Mouse (Mus musculus) adrenal gland, adult 8-10 months (tissue): Measurements from ENCODE around the gene Wars2. TPM values are rescaled to one million over a fixed set of nuclear protein-coding genes. Genes with fewer than 3 reads are reported as not detected.
A peak's percentile ranks its signal among the peaks of the same experiment; 100 is the strongest.

Experiments used
- DNase-seq: peaks from one replicate; pipeline ENCODE4 v3.0.0; 2022
- total RNA-seq, 4 experiments: library from RNA; stranded (reverse); gene quantifications; 2 replicates each; pipeline ENCODE4 v1.2.4; 2022

The Wars2 gene
- total RNA-seq, 4 experiments from 2014 or later, result 12.8 to 16.4 (median 14.2) TPM

DNA sequence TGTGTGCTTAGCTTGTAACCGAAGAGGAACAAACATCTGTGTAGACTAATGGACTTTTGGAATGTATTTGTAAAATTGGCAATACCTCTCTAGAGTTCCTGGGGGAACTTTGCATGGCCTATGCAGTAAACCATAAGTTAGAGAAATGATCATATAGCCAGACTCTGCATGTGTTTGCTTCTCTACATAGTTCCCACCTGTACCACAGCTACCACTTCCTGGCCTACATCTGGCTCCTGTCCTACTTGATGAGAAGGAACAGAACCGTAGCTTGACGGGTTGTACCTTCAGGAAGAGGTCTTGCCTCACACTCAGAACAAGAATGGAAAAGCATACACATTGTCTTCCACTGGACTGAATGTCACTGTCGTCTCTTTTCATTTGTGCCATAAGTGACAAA is 52.7 kb downstream of the Wars2 start:
- DNase-seq, result no peak

DNA sequence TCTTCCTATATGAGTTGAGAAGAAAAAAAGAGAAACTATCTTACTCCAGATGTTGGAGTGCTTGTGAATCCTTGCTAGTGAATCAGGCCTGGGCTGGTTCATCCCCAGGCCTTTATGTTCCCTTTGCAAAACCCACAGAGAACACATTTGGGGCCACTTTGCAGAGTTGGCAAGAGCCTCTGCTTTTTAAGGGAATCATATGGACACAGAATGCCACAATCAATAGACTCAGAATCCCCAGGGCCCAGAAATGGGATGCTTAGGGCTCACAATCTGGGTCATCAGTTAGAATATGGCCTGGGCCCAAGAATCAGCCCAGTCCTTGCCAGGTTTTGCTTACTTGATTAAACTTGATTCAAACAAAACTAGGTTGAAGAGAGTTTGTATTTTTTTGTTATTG is 62.5 kb downstream of the Wars2 start:
- no peak for DNase-seq

DNA sequence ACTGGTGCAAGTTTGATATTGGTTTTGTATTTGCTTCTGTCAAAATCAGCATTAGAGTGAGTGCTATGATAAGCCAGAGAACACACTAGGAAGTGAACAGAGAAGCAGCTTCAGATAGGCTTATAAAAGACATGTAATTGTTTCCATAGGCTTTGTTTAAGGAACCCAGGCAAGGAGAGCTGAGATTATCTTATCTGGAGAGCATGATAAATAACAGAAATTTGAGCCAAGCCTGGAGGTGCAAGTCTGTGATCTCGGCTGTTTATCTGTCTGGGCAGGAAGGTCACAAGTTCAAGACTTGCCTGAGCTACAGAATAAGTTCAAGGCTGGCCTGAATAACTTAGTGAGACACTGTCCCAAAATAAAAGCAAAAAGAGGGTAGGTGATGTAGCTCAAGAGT is 67.5 kb downstream of the Wars2 start:
- no peak for DNase-seq

DNA sequence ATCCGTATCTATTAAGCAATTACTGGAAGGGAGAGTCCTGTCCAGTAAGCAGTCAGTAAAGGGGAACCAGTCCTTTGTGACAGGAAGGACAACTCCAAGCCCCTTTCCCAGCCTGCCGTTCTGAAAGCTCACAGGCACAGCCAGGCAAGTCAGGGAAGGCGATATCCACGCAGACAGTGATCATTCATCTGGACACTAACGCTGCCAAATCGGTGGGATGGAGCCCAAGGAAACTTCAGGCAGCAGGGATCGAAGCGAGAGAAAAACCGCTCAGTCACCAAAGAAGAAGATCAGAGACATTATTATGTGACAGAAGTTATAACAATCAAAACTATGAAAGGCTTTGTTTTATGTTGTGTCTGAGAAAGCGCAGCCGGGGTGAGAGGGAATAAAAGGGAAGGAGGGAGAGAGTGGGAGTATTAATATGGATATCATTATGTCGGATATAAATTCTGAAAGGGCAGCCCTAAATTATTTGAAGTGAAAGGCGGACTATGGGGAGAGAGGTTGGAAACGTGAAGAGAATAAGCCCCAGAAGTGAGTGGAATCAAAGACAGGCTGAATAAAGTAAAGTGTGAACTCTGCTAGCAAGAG is 70.3 kb downstream of the Wars2 start:
- no peak for DNase-seq

DNA sequence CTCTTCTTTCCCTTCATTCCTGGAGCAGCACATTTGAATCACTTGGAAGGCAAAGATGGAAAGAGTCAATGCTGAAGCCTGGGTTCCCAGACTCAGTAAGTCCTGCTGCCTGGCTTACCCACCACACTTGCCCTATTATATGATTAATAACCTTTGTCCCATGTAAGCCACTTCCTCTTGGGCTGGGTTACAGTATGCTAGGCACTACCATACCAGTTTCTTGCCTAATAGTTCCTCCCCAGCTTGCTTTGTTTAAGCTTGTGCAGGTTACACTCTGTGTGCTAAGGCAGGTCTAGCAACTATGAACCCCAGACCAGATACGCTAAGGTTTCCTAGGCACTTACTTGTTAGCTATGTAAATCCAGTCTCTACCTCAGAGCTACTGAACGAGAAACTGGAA is 86.9 kb downstream of the Wars2 start:
- DNase-seq, result no peak

DNA sequence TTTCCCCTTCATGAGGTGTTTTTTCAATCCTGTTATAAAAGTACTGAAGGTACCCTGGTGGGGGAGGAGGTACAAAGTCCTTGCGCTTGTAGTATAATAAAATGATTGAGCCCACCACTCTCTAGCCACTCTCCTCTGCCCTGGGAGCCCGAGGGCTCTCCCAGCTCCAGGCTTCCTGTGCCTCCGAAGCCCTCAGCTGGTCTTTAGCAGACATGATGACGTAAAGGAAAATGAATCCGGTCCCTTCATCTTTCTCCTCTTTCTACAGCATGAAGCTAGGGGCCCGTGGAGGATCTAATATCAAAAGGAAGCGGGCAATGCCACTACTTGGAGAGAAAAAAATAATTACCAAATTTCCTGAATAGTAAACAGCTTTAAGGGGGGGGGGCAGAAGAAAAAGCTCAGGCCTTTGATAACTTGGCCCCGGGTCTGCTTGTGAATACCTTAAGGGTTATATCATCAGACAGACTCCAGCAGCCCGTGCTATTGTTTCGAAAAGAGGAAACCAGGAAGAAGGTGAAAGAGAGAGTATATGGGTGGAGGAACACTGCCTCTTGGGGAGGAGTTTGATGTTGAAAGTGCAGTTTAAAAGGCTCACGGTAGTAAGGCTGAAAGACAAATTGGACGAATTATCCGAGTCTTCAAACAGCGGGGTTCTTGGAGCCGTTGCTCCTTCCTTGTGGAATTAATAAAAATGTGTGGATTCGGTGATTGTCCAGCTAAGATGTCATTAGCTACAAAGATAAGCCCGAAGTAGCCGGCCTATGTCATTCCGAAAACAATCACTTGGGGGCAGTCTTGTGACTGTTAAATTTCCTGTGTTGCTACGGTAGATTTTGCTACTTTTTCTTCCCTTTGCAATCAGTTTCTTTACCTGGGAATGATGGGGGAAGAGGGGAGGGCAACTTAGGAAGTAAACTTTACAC is 92.8 kb downstream of the Wars2 start:
- DNase-seq, result peak; percentile 25

DNA sequence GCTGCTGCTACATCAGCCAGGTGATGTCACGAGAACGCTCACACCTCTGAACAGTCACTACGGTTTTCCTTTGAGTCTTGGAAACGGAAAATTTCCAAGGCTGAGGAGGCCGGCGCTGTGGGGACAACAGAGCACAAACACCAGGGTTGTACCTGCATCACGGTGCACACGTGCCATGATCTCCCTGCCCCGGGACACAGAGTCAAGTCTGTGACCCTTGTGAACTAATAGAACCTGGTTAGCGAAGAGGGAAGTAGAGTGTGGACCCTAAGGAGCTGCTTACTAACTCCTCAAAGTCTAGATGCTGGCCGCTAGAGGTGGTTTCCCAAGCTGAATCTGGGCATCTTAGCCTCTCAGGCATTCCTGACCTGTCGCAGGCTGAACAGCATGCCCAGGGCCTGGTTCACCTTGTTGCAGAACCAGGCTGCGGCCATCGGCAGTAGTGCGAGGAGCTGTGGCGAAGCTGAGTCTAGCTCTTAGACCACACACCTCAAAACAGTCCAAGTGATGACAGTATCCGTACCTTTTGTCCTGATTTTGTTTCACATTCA is 93.5 kb downstream of the Wars2 start:
- DNase-seq, result no peak

DNA sequence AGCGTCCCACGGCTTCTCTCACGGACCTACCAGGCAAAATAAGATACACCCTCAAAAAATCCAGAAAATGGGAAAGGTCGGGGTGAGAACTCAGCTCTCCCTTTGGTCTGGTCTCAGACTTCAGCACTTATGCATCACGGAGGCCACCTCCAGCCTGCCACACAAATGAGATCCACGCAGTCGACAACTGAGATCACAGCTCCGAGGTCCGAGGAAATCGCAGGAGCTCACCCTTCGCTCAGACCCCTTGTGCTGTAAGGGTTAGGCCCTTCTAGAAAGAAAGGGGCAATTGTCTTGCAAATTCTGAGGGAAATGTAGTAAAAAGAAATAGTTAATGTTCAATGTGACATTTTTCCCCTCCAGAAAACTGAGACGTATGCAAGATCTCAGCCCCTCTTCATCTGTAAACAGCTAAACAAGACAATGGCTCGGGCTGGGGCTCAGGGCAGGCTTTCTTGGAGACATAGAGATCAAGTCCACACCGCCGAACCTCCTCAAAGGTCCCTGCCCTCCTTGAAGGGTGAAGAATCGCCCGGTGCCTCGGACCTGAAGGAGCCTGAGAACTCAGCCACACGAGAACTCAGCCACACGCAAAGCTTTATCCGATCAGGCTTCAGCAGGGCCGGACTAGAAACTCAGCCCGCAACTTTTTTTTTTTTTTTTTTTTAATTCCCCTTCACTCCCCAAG is 94.4 kb downstream of the Wars2 start:
- no peak for DNase-seq

DNA sequence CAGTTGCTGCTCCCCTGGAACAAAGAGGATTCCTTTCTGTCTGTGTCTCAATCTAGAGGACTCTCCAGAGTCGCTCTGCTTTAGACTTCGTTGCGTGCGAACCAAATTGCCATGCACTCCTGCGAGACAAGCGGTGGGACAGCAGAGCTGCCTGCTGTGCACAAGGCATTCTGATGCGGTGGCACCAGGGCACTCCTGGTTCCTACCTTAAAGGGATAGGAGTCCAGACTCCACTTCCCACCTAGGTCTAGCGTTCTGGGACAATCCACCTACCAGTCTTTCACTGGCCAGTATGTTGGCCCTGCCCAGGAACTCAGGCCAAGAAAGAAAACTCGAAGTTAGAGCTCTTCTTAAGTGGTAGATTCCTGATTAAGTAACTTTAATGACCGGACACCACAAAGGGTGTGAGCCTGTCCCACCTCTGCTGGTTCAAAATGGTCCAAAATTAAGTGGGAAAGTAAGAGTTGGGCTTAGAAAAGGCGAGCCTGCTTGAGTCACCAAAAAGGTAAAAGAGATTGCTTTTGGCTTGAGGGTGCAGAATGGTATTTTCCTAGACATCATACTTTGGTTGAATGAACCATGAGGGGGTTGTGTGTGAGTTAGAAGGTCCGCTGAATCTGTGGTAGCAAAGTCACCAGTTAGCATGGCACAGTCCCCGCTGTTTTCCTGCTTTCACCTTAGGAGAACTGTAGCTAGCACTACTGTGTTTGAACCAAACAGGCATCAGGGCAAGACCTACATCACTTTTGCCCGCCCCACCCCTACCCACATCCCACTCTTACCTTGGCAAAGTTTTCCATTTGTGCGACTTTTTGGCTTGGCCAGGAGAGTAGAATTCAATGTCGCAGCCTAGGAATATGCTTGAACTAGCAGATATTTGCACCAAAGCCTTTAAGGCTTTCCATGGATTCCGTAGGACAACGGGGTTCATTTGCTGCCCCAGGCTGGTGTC is 95.2 kb downstream of the Wars2 start:
- no peak for DNase-seq

DNA sequence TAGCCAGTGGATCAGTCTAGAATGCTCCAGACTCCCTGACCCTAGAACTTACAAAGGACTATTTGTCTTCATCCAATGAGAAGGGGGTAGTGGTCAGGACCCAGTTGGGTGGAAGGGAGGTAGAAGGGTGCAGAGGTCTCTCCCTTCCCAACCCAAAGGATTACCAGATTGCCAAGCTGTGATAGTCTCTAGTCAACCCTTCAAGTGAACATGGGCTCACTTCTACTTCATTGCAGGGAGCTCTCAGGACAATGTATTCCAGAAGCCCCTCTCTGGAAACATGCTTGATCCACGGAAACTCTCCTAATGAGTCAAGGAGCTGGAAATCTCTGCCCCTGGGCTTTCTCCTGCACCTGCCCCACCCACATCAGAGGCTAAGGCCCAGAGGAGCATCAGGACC is 97.8 kb downstream of the Wars2 start:
- no peak for DNase-seq

DNA sequence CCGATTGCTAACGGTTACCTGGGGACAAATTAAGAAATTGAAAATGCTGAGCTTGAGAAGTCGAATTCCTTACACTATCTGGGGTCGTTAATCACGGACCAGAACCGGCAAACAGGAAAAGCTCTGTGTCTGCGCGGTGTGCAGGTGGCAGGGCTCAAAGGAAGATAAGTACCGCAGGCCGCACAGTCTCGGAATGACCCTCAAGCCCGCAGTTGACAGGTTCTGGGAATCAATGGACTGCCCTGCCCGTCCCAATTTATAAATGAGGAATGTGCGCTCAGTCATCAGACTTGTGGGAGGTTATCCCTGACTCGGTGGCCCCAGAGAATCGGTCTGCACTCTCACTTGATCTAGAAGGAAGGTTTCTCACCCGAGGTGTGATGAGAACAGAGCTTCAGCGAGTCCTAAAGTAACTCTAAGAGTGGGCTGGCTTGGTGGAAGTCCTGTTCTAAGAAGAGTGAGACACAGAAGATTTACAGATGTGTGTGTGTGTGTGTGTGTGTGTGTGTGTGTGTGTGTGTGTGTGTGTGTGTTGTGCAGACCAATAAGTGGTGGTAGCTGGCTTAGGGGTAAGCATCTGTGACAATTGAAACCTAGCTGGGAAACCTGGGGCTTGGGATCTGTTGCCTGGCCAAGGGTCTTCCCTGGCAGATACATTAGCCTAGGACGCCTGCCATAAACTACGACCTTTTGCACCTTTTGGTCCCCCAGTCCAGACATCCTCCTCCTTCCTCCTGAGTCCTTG is 98.6 kb downstream of the Wars2 start:
- no peak for DNase-seq

DNA sequence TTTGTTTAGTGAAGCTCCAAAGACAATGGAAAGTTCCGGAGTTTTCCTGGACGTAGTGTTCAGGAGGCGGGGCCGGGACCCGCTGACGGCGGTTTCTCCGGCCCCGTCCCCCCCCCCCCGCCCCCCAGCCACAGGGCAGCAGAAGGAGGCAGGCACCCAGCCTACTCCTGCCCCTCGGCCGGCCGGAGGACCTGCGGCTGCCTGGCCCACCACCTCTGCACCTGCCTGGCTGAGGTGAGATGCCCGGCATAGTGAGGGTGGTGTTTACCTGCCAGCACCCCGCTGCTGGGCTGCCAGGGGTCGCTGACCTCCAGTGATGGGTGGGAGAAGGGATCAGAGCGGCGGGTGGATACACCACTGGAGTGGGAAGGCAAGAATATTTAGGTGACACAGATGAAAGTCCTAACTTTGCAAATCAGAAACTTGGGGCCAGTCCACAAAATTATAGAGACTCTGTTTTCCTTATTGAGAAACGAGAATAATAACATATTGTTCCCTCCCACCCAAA is 99.4 kb downstream of the Wars2 start, which contains the start of gene Tbx15:
TSS of gene Tbx15 (plus strand) at position 169 of the 508 bp plus-strand sequence.
- no peak for DNase-seq

DNA sequence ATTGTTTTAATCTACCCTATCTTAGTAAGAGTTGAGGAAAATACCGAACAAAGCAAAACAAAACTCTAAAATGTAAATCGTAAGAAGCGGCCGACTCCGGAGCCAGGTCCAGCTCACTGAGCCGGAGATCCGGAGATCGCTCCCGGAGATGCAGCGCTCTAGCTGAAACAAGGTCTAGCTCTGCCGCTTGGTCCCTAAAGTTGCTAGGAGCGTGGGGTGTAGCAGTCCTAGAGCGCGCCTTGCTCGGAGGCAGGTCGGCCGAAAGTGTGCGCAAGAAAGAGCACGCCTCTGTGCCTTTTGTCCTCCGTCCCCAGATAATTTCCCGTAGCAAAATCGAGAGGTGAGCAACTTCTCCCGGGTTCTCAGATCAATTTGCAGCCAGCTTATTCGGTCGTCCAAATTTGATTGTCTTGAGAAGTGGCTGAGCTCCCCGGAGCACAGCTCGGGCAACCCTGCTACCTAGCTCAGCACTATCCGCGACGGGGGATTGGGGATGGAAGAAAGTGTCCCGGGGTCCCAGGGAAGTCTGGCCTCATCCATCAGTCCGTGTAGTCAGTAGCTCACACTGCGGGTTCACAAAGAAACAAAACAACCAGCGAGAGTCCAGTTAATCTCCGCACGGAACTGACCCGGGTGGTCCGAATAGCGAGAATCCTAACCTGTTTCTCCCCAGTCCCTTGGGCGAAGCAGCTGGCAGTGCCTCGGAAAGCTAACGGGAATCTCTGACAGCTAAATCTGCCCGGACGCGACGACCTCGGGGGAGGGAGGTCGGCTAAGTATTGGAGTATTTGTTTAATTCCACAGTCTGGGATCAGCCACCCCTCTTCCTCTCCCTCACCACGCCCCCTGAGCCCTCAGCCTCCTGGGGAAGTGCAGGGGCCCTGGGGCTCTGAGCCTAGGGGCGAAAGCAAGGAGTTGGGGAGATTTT is 100.2 kb downstream of the Wars2 start:
- DNase-seq, result no peak

DNA sequence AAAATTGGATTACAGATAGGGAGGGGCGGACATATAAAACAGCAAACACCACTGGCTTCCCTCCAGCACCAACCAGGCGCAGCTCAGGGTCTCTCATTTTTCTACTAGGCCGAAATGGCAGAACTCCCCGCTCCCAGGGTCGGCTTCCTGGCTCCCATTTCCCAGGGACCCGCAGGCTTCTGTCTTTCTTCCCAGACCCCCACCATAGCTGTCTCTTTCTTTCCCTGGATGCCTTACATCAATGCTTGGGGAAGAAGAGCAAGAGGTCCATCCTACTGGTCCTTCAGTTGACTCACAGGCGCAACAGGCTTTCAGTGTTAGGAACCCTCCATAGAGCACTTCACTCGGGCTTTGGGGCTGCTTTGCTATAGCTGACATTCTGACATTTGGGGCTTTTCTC is 101.6 kb downstream of the Wars2 start:
- DNase-seq, result no peak

DNA sequence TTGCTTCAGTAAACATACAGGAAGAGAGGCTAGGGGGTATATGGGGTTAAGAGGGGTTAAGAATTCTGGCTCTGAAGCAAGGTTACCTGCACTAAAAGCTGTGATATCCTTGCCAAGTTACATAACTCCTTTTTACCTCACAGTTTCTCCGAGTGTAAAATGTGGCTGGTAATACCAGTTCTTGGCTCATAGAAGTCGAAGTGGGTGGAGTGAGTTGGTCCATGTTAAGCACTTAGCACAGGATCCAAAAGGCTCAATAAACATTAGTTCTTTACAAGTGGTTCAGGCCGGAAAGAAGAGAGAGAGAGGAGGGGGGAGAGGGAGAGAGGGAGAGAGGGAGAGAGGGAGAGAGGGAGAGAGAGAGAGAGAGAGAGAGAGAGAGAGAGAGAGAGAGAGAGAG is 104.5 kb downstream of the Wars2 start:
- DNase-seq, result no peak

DNA sequence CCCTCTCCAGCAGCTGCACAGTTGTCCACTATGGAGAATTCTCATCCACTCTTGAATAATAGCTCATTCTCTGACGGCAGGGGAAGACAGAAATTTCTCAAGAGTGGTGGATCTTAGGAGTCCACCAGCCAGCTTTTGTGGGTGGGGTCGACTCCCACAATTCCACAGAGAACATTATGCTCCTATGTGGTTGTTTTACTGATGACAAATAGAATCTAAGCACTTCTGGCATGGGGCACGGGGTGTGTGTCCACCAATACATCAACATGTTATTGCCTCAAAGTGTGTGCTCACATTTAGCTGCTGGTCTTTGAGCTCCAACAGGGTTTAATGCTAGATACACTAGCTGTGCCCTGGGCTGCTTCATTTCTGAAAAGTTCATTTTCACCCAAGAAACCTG is 105.8 kb downstream of the Wars2 start:
- no peak for DNase-seq

DNA sequence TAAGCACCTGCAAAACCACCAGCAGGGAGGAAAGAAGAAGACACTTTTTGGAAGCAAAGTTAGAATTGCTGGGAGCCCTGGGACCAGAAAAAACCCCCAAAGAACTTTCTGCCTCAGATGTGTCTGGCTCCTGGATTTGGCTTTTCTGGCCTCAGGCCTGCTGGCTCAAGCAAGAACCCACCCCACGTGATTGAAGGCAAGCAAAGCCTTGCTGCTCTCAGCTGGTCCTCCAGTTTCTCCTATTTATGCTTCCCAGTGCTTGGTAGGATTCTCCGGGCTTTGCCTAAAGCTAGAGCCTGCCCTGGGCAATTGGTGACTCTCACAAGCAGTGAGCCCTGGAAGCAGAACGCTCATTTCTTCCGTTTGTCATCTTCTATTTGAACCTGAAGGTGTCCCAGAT is 106.7 kb downstream of the Wars2 start:
- DNase-seq, result no peak

DNA sequence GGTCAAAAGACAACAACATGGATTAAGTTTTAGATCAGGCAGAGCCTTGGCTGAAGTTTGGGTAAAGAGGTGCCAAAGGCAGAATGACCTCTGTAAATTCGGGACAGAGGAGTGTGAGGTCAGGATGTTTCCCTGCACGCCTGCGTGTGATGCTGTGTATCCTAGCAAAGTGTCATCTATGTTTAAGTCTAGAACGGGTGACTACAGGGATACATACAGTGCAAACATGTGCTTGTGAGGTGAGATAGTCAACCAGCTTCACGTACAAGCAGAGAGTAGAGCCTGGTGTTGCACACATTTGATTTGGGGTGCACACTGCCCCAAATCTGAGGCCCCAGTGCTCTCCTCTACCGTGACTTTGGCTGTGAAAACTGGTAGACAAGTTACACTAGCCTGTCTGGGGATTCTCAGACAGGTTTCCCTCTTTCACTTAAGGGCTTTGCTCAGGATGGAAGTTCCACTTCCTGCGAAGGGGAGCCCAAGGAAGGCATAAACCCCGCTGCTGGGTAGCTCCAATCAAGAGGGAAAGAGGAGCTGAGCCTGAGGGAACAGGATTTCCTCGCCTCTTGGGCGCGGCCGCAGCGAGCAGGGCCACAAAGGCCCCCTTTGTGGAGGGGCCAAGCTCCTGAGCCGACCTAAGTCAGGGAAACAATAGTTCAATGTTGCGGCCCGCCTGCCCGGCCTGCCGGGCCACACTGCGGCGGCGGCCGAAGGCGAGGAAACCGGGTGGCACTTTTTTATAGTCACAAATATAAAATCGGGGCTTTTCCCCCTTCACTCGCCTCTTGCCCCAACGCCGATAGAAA is 107.3 kb downstream of the Wars2 start:
- no peak for DNase-seq
